Comparison of ENCODE assay signal across 15 mouse cellular contexts in genomic region chr14:16273677-16274076, GRCm38 (mm10).
"Had no signal": no experiment of that assay in that cellular context is flagged by ENCODE, and none has a peak within 500 bp of the region (broad histone marks: within the 10 kb centered on the region; RNA-seq: fewer than 3 reads in every experiment).

No protein-coding gene starts in this region.

- H3K27me3 ChIP-seq: neural tube, embryonic 15.5 days; stomach, embryonic 15.5 days had no signal

- H3K36me3 ChIP-seq: neural tube, embryonic 15.5 days had no signal

- H3K27ac ChIP-seq: neural tube, embryonic 15.5 days; stomach, embryonic 15.5 days; stomach, postnatal 0 days had no signal

- H3K4me3 ChIP-seq: neural tube, embryonic 15.5 days; stomach, embryonic 15.5 days had no signal

- H3K4me2 ChIP-seq: neural tube, embryonic 15.5 days; stomach, embryonic 15.5 days had no signal

- H3K4me1 ChIP-seq: neural tube, embryonic 15.5 days; stomach, embryonic 15.5 days had no signal

- H3K9ac ChIP-seq: neural tube, embryonic 15.5 days; stomach, embryonic 15.5 days had no signal

- DNase-seq: retina, postnatal 1 day; right cerebral cortex, adult 18-20 months; right cerebral cortex, postnatal 14 days; right cerebral cortex, postnatal 25 days; right cerebral cortex, postnatal 4 days; spleen, adult 18-20 months; thymus, adult 18-20 months; thymus, adult 2 months; thymus, postnatal 14 days; thymus, postnatal 25 days; thymus, postnatal 36 days; thymus, postnatal 4 days had no signal

- H3K9me3 ChIP-seq: neural tube, embryonic 15.5 days; stomach, embryonic 15.5 days had no signal
